Mouse (Mus musculus) heart, embryonic 14.5 days (tissue): Measurements from ENCODE around the gene Cdk5. TPM values are rescaled to one million over a fixed set of nuclear protein-coding genes. Genes with fewer than 3 reads are reported as not detected.

Experiments used
- ATAC-seq: fragments of 200-750 bp; cut with Nextera tagmentation; 2 replicates; pipeline ENCODE4 v1.8.0; 2017; ENCODE audit warnings: low read depth, moderate TSS enrichment; ENCODE audit not compliant: insufficient number of reproducible peaks, insufficient read depth, low FRiP score
- H3K27ac ChIP-seq, 2 experiments: fragments of 200-500 bp in 1 of 2; fragments of 300-500 bp in 1 of 2; sonication (generic) in 1 of 2; replicated peaks in 1 of 2; 2 replicates each; pipeline ENCODE4 v1.5.1; 2012 to 2014; ENCODE audit warnings: low read depth in 2 of 2, low read length in 2 of 2, control low read depth in 1 of 2, mild to moderate bottlenecking in 1 of 2, mixed read lengths in 1 of 2; ENCODE audit not compliant: control insufficient read depth in 1 of 2, insufficient read depth in 1 of 2
- H3K27me3 ChIP-seq: fragments of 300-500 bp; sonication (generic); 2 replicates; pipeline ENCODE4 v1.6.1; 2014; ENCODE audit warnings: mild to moderate bottlenecking, low read length, control low read depth; ENCODE audit not compliant: control insufficient read depth, insufficient read depth
- H3K36me3 ChIP-seq: fragments of 300-500 bp; sonication (generic); 2 replicates; pipeline ENCODE4 v1.6.1; 2014; ENCODE audit warnings: mild to moderate bottlenecking, control low read depth, low read length, mixed read lengths; ENCODE audit not compliant: control insufficient read depth, insufficient read depth
- H3K4me1 ChIP-seq, 2 experiments: fragments of 200-500 bp in 1 of 2; fragments of 300-500 bp in 1 of 2; sonication (generic) in 1 of 2; 2 replicates each; pipeline ENCODE4 v1.6.1; 2012 to 2014; ENCODE audit warnings: low read length in 2 of 2, control low read depth in 1 of 2, mixed read lengths in 1 of 2; ENCODE audit not compliant: control insufficient read depth in 2 of 2, insufficient read depth in 2 of 2
- H3K4me2 ChIP-seq: fragments of 300-500 bp; sonication (generic); 2 replicates; pipeline ENCODE4 v1.6.1; 2014; ENCODE audit warnings: mild to moderate bottlenecking, low read length
- H3K4me3 ChIP-seq, 2 experiments: fragments of 200-500 bp in 1 of 2; fragments of 300-500 bp in 1 of 2; sonication (generic) in 1 of 2; 2 replicates each; pipeline ENCODE4 v1.5.1; 2012 to 2014; ENCODE audit warnings: low read length in 2 of 2, mild to moderate bottlenecking in 2 of 2, control low read depth in 1 of 2, low read depth in 1 of 2, moderate library complexity in 1 of 2; ENCODE audit not compliant: control insufficient read depth in 1 of 2, insufficient read depth in 1 of 2
- H3K9ac ChIP-seq: fragments of 300-500 bp; sonication (generic); 2 replicates; pipeline ENCODE4 v1.6.1; 2014; ENCODE audit warnings: mild to moderate bottlenecking, low read length
- H3K9me3 ChIP-seq: fragments of 300-500 bp; sonication (generic); 2 replicates; pipeline ENCODE4 v1.6.1; 2016; ENCODE audit warnings: low read length, control low read depth; ENCODE audit not compliant: control insufficient read depth
- WGBS: fragments of 180-500 bp; shearing (Covaris S2); extraction: QIAGEN DNeasy Blood & Tissue Kit; methylation state at CpG from one replicate; pipeline ENCODE4 v1.1.7; 2014; 5-methylcytosine and 5-hydroxymethylcytosine counted together
- polyA plus RNA-seq: library from polyadenylated mRNA; unstranded; fragments of >200 nt; fragmentation: Nextera tagmentation; extraction: Ambion mirVana; gene quantifications from 2 replicates; pipeline ENCODE4 v1.2.1, GENCODE M21; 2014

The Cdk5 gene
- polyA plus RNA-seq, 1 experiment from 2014 or later = 31.0 TPM

GRCm38 (mm10) chr5:24444746-24445427 is 21.6 kb upstream of the Cdk5 start, which contains the start of gene Fastk:
Gene Fastk, minus strand, starts transcription at chr5:24445287.
- Histone ChIP-seq H3K4me3 (peak within 1 kb of the TSS; percentile 61 to 77), H3K4me1 (peaks cover 13 to 22% of the 10 kb centered on the region in 2 experiments; a peak in 3 of 4 replicates), H3K4me2 (peak within 1 kb of the TSS; percentile 79), H3K9ac (peak within 1 kb of the TSS; percentile 94), H3K36me3 (peaks cover 44% of the 10 kb centered on the region), H3K27ac (peak within 1 kb of the TSS; percentile 75 to 94), H3K27me3 (no peaks in the 10 kb centered on the region), H3K9me3 (no peaks in the 10 kb centered on the region)
- WGBS = under 1% methylated on average over 60 of the region's 60 CpGs
- peak; percentile 82 for ATAC-seq

- Histone ChIP-seq H3K9me3 (no peaks in the 10 kb centered on the region), H3K27me3 (no peaks in the 10 kb centered on the region), H3K4me2 (peak overlapping the region; percentile 79), H3K9ac (peak overlapping the region; percentile 94), H3K27ac (peak overlapping the region in 1 of 2 experiments; percentile 14; a peak in 1 of 4 replicates), H3K4me3 (peak overlapping the region; percentile 61 to 77), H3K4me1 (peaks cover 13 to 22% of the 10 kb centered on the region in 2 experiments; a peak in 3 of 4 replicates), H3K36me3 (peaks cover 53% of the 10 kb centered on the region)
- ATAC-seq = no peak
- WGBS = 74% methylated on average over 12 of the region's 12 CpGs
Observed at GRCm38 (mm10) chr5:24443927-24444326, 20.6 kb upstream of the Cdk5 start.

GRCm38 (mm10) chr5:24443204-24443603 is 19.9 kb upstream of the Cdk5 start:
- no peak overlapping the region for H3K9ac ChIP-seq
- H3K4me2 ChIP-seq = no peak overlapping the region; the same call in 1 of the 2 replicates
- 91% methylated on average over 7 of the region's 7 CpGs for whole genome bisulfite sequencing
- no peak overlapping the region for H3K4me3 ChIP-seq
- peaks cover 60% of the 10 kb centered on the region for H3K36me3 ChIP-seq
- H3K27ac ChIP-seq = no peak overlapping the region
- no peak for ATAC-seq
- H3K9me3 ChIP-seq = no peaks in the 10 kb centered on the region
- no peaks in the 10 kb centered on the region for H3K27me3 ChIP-seq
- peaks cover 13 to 22% of the 10 kb centered on the region in 2 experiments; a peak in 3 of 4 replicates for H3K4me1 ChIP-seq

DNA sequence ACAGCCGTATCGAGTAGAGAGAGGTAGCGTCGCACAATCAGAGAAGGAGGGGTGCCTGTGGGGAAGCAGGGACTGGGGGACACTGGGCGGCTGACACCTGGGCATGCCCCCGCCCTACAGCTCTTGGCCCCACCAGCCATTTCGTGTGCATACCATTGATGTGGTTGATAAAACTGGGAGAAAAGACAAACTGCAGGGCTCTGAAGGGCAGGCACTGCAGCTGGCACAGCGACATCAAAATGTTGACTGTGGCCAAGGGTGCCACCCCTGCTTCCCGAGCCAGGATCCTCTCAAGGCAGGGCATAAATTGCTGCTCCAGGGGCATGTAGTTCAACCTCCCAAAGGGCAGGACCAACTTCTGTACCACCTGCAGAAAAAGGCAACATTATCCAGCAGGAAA is 18.7 kb upstream of the Cdk5 start:
- 82% methylated on average over 9 of the region's 9 CpGs for WGBS
- H3K27me3 ChIP-seq = no peaks in the 10 kb centered on the region
- H3K4me1 ChIP-seq = peaks cover 9 to 15% of the 10 kb centered on the region in 2 experiments; a peak in 3 of 4 replicates
- no peak overlapping the region for H3K4me2 ChIP-seq
- no peak overlapping the region for H3K4me3 ChIP-seq
- no peak overlapping the region for H3K9ac ChIP-seq
- no peak for ATAC-seq
- H3K36me3 ChIP-seq = peaks cover 72% of the 10 kb centered on the region
- H3K9me3 ChIP-seq = no peaks in the 10 kb centered on the region
- no peak overlapping the region for H3K27ac ChIP-seq

- Histone ChIP-seq H3K4me2 (no peak overlapping the region), H3K36me3 (peaks cover 81% of the 10 kb centered on the region), H3K4me3 (no peak overlapping the region), H3K9ac (no peak overlapping the region), H3K27me3 (no peaks in the 10 kb centered on the region), H3K4me1 (peaks cover 9 to 15% of the 10 kb centered on the region in 2 experiments; a peak in 3 of 4 replicates), H3K27ac (no peak overlapping the region), H3K9me3 (no peaks in the 10 kb centered on the region)
- 92% methylated on average over 8 of the region's 8 CpGs for WGBS
- ATAC-seq = no peak
Observed at GRCm38 (mm10) chr5:24441187-24441586, 17.9 kb upstream of the Cdk5 start.

GRCm38 (mm10) chr5:24433993-24434392 is 10.7 kb upstream of the Cdk5 start:
- Histone ChIP-seq H3K36me3 (peaks cover 99% of the 10 kb centered on the region), H3K9ac (no peak overlapping the region), H3K4me3 (no peak overlapping the region), H3K9me3 (no peaks in the 10 kb centered on the region), H3K27ac (peak overlapping the region in 1 of 2 experiments; percentile 33; a peak in 1 of 4 replicates), H3K27me3 (no peaks in the 10 kb centered on the region), H3K4me2 (no peak overlapping the region), H3K4me1 (peaks cover 0 to 5% of the 10 kb centered on the region in 2 experiments; a peak in 2 of 4 replicates)
- ATAC-seq = no peak
- WGBS = 81% methylated on average over 8 of the region's 8 CpGs

DNA sequence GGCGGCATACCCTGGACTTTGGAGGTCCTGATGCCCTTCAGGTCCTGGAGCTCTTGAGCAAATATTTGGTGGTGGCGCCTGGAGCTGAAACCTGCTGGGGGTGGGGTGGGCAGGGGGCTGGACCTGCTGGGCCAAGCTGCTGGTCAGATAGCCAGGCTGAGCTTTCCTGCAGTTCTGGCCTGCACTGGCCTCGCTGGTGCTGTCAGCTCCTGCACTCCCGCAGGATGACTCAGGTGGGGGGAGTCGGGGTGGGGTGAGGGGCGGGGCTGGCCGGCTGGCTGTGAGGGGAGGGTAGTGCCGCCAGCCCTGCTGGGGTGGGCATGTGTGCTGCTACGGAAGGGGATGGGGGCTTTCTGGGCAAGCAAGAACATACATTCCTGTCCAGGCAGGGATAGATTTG is 5.3 kb upstream of the Cdk5 start:
- no peak overlapping the region for H3K4me2 ChIP-seq
- no peaks in the 10 kb centered on the region for H3K9me3 ChIP-seq
- H3K36me3 ChIP-seq = peaks cover 45% of the 10 kb centered on the region
- H3K4me1 ChIP-seq = peaks cover 31 to 43% of the 10 kb centered on the region in 2 experiments
- no peak for ATAC-seq
- H3K9ac ChIP-seq = peak overlapping the region; percentile 25; the same call in 1 of the 2 replicates
- no peaks in the 10 kb centered on the region for H3K27me3 ChIP-seq
- H3K27ac ChIP-seq = no peak overlapping the region
- no peak overlapping the region for H3K4me3 ChIP-seq
- 27% methylated on average over 9 of the region's 9 CpGs for WGBS
